Mouse (Mus musculus): ENCODE results near the gene Slc25a39. TPM values are rescaled to one million over a fixed set of nuclear protein-coding genes. Genes with fewer than 3 reads are reported as not detected.

Slc25a39 gene
- polyA plus RNA-seq, 1 experiment from 2014 or later: 451 TPM

DNA sequence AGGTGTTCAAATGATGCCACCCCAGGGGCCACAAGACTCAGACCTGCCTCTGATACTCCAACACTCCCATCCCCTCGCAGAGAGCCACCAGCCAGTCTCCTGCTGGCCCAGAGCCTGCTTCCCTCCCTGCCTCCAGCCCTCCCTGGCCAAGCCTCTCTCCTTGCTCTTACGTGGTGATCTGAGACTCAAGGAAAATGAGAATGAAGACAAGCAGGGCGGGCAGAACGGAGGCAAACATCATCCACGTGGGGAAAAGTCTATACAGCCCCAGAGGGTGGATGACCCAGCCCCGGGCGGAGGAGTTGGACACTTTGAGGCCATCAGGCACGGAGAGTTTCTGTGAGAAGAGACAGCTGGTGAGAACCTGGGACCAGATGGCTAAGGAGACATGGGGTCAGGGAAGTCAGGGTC, 54.7 kb downstream of the Slc25a39 start:
- Histone ChIP-seq H3K9ac (0 out of 2 replicates have a peak overlapping the region, but pooled peaks have one; percentile 7), H3K36me3 (replicated peaks) (peaks cover 100% of the 10 kb centered on the region), H3K4me1 (replicated peaks) (peaks cover 91% of the 10 kb centered on the region), H3K9me3 (replicated peaks) (no peaks in the 10 kb centered on the region), H3K4me2 (peak overlapping the region; percentile 79), H3K27me3 (peaks cover 43% of the 10 kb centered on the region), H3K27ac (replicated peaks) (peak overlapping the region; percentile 64), H3K4me3 (replicated peaks) (peak overlapping the region; percentile 14)
- ATAC-seq (ENCODE audit: insufficient read depth): no peak
- WGBS (ENCODE audit: insufficient replicate concordance): 44% methylated on average over 8 of the region's 8 CpGs

Small RNAs within 50 kb of the gene (microRNA-seq; reads per million reads assigned to microRNA genes)
- not detected for gene Mir6930

Other genes starting within 250 kb of the Slc25a39 start
- gene Lsm12, start 222.7 kb downstream of the Slc25a39 start, polyA plus RNA-seq (2015; fragmentation: Nextera tagmentation; extraction: Ambion mirVana): 51.4 and 70.3 TPM in 2 replicates
- gene G6pc3, start 218.3 kb downstream of the Slc25a39 start, polyA plus RNA-seq (2015; fragmentation: Nextera tagmentation; extraction: Ambion mirVana): 8.2 and 8.8 TPM in 2 replicates
- 17.3 and 17.5 TPM in 2 replicates for gene Hdac5, start 177.8 kb downstream of the Slc25a39 start, polyA plus RNA-seq (2015; fragmentation: Nextera tagmentation; extraction: Ambion mirVana)
- 14.1 and 15.3 TPM in 2 replicates for gene BC030867, start 159.1 kb downstream of the Slc25a39 start, polyA plus RNA-seq (2015; fragmentation: Nextera tagmentation; extraction: Ambion mirVana)
- gene Asb16, start 139.2 kb downstream of the Slc25a39 start, polyA plus RNA-seq (2015; fragmentation: Nextera tagmentation; extraction: Ambion mirVana): 0.05 and 0.06 TPM in 2 replicates
- 26.1 and 28.9 TPM in 2 replicates for gene Tmub2, start 123.0 kb downstream of the Slc25a39 start, polyA plus RNA-seq (2015; fragmentation: Nextera tagmentation; extraction: Ambion mirVana)
- 3.8 and 4.6 TPM in 2 replicates for gene Atxn7l3, start 111.3 kb downstream of the Slc25a39 start, polyA plus RNA-seq (2015; fragmentation: Nextera tagmentation; extraction: Ambion mirVana)
- gene Ubtf, start 88.2 kb downstream of the Slc25a39 start, polyA plus RNA-seq (2015; fragmentation: Nextera tagmentation; extraction: Ambion mirVana): 50.9 and 55.2 TPM in 2 replicates
- gene Slc4a1, start 41.7 kb downstream of the Slc25a39 start, polyA plus RNA-seq (2015; fragmentation: Nextera tagmentation; extraction: Ambion mirVana): 1,073 and 1,204 TPM in 2 replicates
- gene Rundc3a, start 14.5 kb downstream of the Slc25a39 start, polyA plus RNA-seq (2015; fragmentation: Nextera tagmentation; extraction: Ambion mirVana): 2.2 and 2.4 TPM in 2 replicates
- gene Grn, start 22.4 kb upstream of the Slc25a39 start, polyA plus RNA-seq (2015; fragmentation: Nextera tagmentation; extraction: Ambion mirVana): 94.8 and 121 TPM in 2 replicates
- gene Fam171a2, start 39.7 kb upstream of the Slc25a39 start, polyA plus RNA-seq (2015; fragmentation: Nextera tagmentation; extraction: Ambion mirVana): 0.28 and 0.61 TPM in 2 replicates
- gene Itga2b, start 62.2 kb upstream of the Slc25a39 start, polyA plus RNA-seq (2015; fragmentation: Nextera tagmentation; extraction: Ambion mirVana): 26.9 and 35.1 TPM in 2 replicates
- 20.1 and 20.8 TPM in 2 replicates for gene Gpatch8, start 148.4 kb upstream of the Slc25a39 start, polyA plus RNA-seq (2015; fragmentation: Nextera tagmentation; extraction: Ambion mirVana)
- 0.22 and 0.29 TPM in 2 replicates for gene Gm11627, start 171.5 kb upstream of the Slc25a39 start, polyA plus RNA-seq (2015; fragmentation: Nextera tagmentation; extraction: Ambion mirVana)
- gene Fzd2, start 196.4 kb upstream of the Slc25a39 start, polyA plus RNA-seq (2015; fragmentation: Nextera tagmentation; extraction: Ambion mirVana): 0.41 and 0.60 TPM in 2 replicates